Mouse (Mus musculus) testis, adult 2 months (tissue): Measurements from ENCODE around the gene Rgsl1.

Source experiments
- CTCF ChIP-seq: fragments of 200-500 bp; IDR thresholded peaks from 2 replicates; pipeline ENCODE4 v1.5.1; 2012; ENCODE audit warnings: low read depth, mild to moderate bottlenecking, inconsistent platforms, low read length, moderate library complexity; ENCODE audit not compliant: control insufficient read depth, insufficient read depth, insufficient replicate concordance
- POLR2A ChIP-seq: fragments of 200-500 bp; IDR thresholded peaks from 2 replicates; pipeline ENCODE4 v1.6.1; 2012; ENCODE audit warnings: low read depth, mild to moderate bottlenecking, inconsistent platforms, low read length, moderate library complexity; ENCODE audit not compliant: control insufficient read depth

DNA sequence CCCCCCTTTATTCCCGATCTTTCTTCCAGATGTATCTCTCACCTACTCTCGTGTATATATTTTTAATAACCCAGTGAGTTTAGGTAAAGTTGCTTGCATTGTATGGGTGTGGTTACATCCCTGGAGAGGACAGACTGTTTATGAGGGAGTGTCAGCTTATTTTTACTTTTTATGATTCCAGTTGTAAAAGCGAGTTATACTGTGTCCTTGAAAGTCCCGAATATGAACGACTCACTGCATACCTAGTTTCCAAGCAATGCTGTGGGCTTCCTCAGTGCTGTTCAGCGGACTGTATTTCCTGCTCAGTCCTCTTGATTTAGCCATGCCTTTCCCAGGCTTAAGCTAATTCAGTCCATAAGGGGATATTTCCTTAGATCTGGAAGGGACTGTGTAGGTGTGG lies 68.8 kb downstream of the Rgsl1 start:
- TF ChIP-seq POLR2A (no peak), CTCF (no peak)
